Mouse (Mus musculus): ENCODE results near the gene Timm9.

- TF ChIP-seq SIN3A (IDR thresholded peaks at IDR 0.05; ENCODE audit: low read length), result no peak
- no peak for TF ChIP-seq CTCF (conservative IDR thresholded peaks at IDR 0.05 in 1 of 2, IDR thresholded peaks at IDR 0.05 in 1 of 2; ENCODE audit: low read depth in 2 of 2, low read length in 2 of 2)
- TF ChIP-seq USF1 (IDR thresholded peaks at IDR 0.05; ENCODE audit: low read depth, low read length), result no peak
- TF ChIP-seq MAX (IDR thresholded peaks at IDR 0.05; ENCODE audit: low read length), result no peak
- no peak for TF ChIP-seq POLR2AphosphoS2 (IDR thresholded peaks at IDR 0.05; ENCODE audit: low read depth, low read length)
- TF ChIP-seq ZC3H11A (IDR thresholded peaks at IDR 0.05; ENCODE audit: low read depth, low read length), result no peak
- no peak for TF ChIP-seq JUND (conservative IDR thresholded peaks at IDR 0.05; ENCODE audit: low read depth, low read length)
These were observed 25.2 kb downstream of the Timm9 start, which contains the start of gene Tomm20l for GRCm38 (mm10) chr12:71111331-71111730.

Data from CH12.LX (cell line).